Mouse (Mus musculus) heart, adult 2 months (tissue): ENCODE measurements around the gene Chrm4. TPM values are rescaled to one million over a fixed set of nuclear protein-coding genes. Genes with fewer than 3 reads are reported as not detected.
A peak's percentile ranks its signal among the peaks of the same experiment; 100 is the strongest.

Source experiments
- DNase-seq, 2 experiments: peaks; one replicate each; pipeline ENCODE4 v3.0.0; 2021
- H3K27ac ChIP-seq: fragments of 200-600 bp; 2 replicates; pipeline ENCODE4 v1.8.1; 2022
- H3K27me3 ChIP-seq: fragments of 200-500 bp; 2 replicates; pipeline ENCODE4 v1.6.1; 2012; ENCODE audit warnings: mild to moderate bottlenecking, low read length, inconsistent platforms, mixed read lengths; ENCODE audit not compliant: control insufficient read depth, insufficient read depth
- H3K36me3 ChIP-seq: fragments of 200-500 bp; 2 replicates; pipeline ENCODE4 v1.6.1; 2012; ENCODE audit warnings: low read length, inconsistent platforms; ENCODE audit not compliant: control insufficient read depth, insufficient read depth
- H3K4me1 ChIP-seq: fragments of 200-500 bp; 2 replicates; pipeline ENCODE4 v1.6.1; 2011; ENCODE audit warnings: low read length; ENCODE audit not compliant: control insufficient read depth, insufficient read depth
- H3K4me3 ChIP-seq: fragments of 200-600 bp; 2 replicates; pipeline ENCODE4 v1.8.1; 2022
- H3K79me2 ChIP-seq: fragments of 200-500 bp; replicated peaks from 2 replicates; pipeline ENCODE4 v1.6.1; 2012; ENCODE audit warnings: mild to moderate bottlenecking, inconsistent platforms, low read length, moderate library complexity, mixed read lengths; ENCODE audit not compliant: control insufficient read depth, insufficient read depth
- H3K9ac ChIP-seq: fragments of 200-500 bp; 2 replicates; pipeline ENCODE4 v1.6.1; 2012; ENCODE audit warnings: low read depth, mild to moderate bottlenecking, control low read depth, inconsistent platforms, low read length, mixed read lengths
- CTCF ChIP-seq: fragments of 200-600 bp; IDR thresholded peaks from 2 replicates; pipeline ENCODE4 v1.8.1; 2022; ENCODE audit warnings: antibody characterized with exemption, mild to moderate bottlenecking, moderate library complexity
- EP300 ChIP-seq: fragments of 200-500 bp; IDR thresholded peaks from 2 replicates; pipeline ENCODE4 v1.6.1; 2011; ENCODE audit warnings: low read depth, low read length, control low read depth; ENCODE audit not compliant: insufficient read depth
- POLR2A ChIP-seq: fragments of 200-500 bp; IDR thresholded peaks from 2 replicates; pipeline ENCODE4 v1.6.1; 2011; ENCODE audit warnings: mild to moderate bottlenecking, low read depth, low read length, control low read depth; ENCODE audit not compliant: insufficient read depth
- WGBS: fragments of 180-500 bp; shearing (Covaris S2); methylation state at CpG from one replicate; pipeline ENCODE4 v1.1.7; 2018; 5-methylcytosine and 5-hydroxymethylcytosine counted together
- intact Hi-C: fragments of 180-260 bp; cut with DNase I; formaldehyde crosslinking; loops from one replicate; pipeline ENCODE4 v1.15.1; 2025
- polyA plus RNA-seq: library from polyadenylated mRNA; depleted of rRNA; stranded (reverse); fragments of >200 nt; gene quantifications from 2 replicates; pipeline ENCODE4 v1.2.3, GENCODE M21; 2012
- total RNA-seq, 2 experiments: library from RNA; stranded (reverse); gene quantifications; 2 replicates each; pipeline ENCODE4 v1.2.3; 2021

Chrm4 gene
- total and polyA plus RNA-seq, 3 experiments: 0.14 TPM; not detected in 2

DNA sequence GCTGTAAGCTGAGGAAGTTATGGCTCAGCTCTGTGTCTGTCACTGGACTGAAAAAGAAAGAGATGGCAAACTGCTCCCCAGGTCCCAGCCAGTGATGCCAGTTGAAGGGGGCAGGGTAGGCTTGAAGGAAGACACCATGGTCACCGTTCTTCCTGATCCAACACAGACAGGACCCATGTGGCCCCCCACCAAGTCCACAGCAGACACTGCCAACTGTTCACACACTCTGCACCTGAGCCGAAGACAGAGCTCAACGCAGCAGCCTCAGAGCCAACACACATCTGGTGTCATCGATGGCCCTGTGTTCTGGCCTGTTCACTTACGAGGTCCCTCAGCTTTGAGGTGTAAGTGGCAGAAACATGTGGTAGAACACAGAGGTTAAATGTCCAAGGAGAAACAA is 33.4 kb downstream of the Chrm4 start:
- Histone ChIP-seq H3K4me1 (peaks cover 21% of the 10 kb centered on the region), H3K27ac (no peak overlapping the region), H3K27me3 (no peaks in the 10 kb centered on the region), H3K79me2 (peaks cover 18% of the 10 kb centered on the region), H3K9ac (no peak overlapping the region), H3K4me3 (no peak overlapping the region), H3K36me3 (no peaks in the 10 kb centered on the region)
- TF ChIP-seq POLR2A (no peak), CTCF (no peak), EP300 (no peak)
- 88% methylated on average over 5 of the region's 5 CpGs for WGBS
- intact Hi-C loops: no loop called here
- DNase-seq: no peak

DNA sequence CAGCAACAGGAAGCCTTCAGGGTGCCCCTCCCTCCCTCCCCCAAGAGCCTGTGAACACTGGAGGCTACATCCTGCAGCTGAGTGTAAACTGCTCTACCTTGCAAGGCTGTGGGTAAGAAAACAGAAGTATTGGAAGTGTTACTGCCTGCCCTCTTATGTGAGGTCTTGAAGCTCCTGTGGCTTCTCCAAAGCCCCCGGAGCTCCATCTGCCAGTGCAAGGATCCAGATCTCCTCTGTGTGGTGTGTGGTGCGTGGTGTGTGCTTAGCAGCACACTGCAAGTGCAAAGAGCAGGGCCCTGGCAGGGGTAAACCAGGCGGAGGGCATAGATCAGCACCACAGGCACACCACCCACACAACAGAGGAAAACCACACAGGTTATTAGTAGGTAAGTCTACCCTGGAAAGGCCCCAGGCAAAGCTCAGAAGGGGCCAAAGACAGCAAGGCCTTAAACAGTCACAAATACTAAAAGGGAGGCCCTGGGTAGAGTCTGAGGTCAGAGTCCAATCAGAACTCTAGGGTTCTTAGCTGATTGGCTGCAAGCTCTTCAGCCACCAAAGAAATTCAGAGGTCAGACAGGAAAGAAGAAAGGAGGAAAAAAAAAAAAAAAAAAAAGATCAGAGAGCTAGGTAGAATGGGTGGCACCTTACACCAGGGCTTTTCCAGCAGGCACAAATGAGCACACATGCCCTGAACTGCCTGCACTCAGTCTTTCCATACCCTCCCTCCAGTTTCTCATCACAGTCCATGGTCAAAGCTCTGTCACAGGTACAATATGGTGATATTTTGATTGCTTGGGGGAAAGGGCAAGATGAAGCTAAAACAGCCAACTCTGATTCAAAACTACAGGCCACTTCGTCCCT is 35.1 kb downstream of the Chrm4 start:
- 62% methylated on average over 4 of the region's 4 CpGs for WGBS
- H3K27ac ChIP-seq: peak overlapping the region; percentile 85
- intact Hi-C loops: loop anchor here (2.0 kb wide), 1 partner anchor 23 kb away; no protein-coding TSS in a partner anchor
- H3K4me1 ChIP-seq: peaks cover 22% of the 10 kb centered on the region
- DNase-seq: no peak
- peak overlapping the region; percentile 70 for H3K4me3 ChIP-seq
- H3K36me3 ChIP-seq: no peaks in the 10 kb centered on the region
- peak overlapping the region; percentile 95 for H3K9ac ChIP-seq
- TF ChIP-seq POLR2A (no peak), EP300 (no peak), CTCF (no peak)
- no peaks in the 10 kb centered on the region for H3K27me3 ChIP-seq
- H3K79me2 ChIP-seq: peaks cover 16% of the 10 kb centered on the region

DNA sequence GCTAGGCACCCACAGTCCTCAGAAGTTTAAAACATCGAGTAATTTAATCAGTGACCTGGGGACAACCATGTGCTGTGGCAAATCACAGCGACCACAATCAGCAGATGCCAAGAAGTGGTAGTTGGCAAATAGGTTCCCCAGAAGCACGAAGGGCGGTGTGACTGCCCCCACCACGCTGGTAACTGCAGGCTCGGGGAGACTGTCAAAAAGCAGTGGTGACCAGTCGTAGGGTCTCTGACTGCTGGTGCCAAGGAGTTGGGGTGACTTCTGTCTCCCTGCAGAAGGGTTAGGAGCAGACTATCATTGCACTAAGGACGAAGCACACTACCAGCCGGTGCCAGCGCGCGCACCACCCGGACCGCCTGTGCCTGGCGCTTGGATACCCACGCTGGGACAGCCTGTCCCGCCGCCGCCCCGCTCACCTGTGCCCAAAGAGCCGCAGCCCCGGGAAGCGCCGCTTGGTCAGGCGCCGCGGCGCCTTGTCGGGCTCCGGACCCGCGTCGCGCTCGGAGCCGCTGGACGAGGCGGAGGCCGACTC is 35.9 kb downstream of the Chrm4 start:
- peak overlapping the region; percentile 85 for H3K27ac ChIP-seq

DNA sequence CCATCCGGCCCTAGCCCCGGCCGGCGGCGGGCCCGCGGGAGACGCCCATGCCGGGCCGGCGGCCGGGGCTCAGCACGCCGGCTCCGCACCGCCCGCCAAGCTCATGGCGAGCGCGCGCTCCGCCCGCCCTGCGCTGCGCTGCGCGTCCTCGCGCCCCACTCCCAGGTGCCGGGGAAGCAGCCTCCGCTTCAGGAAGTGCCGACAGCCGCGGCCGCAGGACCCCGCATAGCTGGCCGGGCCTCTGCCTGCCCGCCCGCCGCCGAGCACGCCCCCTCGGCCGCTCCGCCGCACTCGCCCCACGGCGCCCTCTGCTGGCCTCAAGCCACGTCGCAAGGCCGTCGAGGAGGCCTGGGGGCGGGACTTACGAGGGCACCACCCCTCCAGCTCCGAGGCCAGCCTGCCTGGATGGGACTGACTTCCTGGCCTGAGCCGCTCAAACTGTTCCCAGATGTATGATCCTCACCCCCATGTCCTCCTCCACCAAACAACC is 36.4 kb downstream of the Chrm4 start:
- intact Hi-C loops: loop anchor here (1.0 to 2.0 kb wide), 2 partner anchors 19 to 21 kb away; no protein-coding TSS in a partner anchor
- peaks cover 13% of the 10 kb centered on the region for H3K79me2 ChIP-seq
- peak overlapping the region; percentile 70 for H3K4me3 ChIP-seq
- peak; percentile 98 to 99 for DNase-seq
- TF ChIP-seq EP300 (peak; percentile 68), POLR2A (peak; percentile 29; the same call in 1 of the 2 replicates), CTCF (peak; percentile 98)
- H3K9ac ChIP-seq: peak overlapping the region; percentile 95
- 1% methylated on average over 57 of the region's 57 CpGs for WGBS
- no peaks in the 10 kb centered on the region for H3K36me3 ChIP-seq
- no peaks in the 10 kb centered on the region for H3K27me3 ChIP-seq
- H3K4me1 ChIP-seq: peaks cover 28% of the 10 kb centered on the region
- peak overlapping the region; percentile 97 for H3K27ac ChIP-seq

More for the DNA sequence above, 35.9 kb downstream of the Chrm4 start:
- Histone ChIP-seq H3K9ac (peak overlapping the region; percentile 95), H3K4me1 (peaks cover 24% of the 10 kb centered on the region), H3K27me3 (no peaks in the 10 kb centered on the region), H3K79me2 (peaks cover 15% of the 10 kb centered on the region), H3K4me3 (peak overlapping the region; percentile 70), H3K36me3 (no peaks in the 10 kb centered on the region)
- intact Hi-C loops: loop anchor here (1.0 to 2.0 kb wide), 2 partner anchors 19 to 22 kb away; no protein-coding TSS in a partner anchor
- WGBS: under 1% methylated on average over 39 of the region's 39 CpGs
- DNase-seq: peak in 1 of 2 experiments; percentile 27
- no peak for TF ChIP-seq EP300
- no peak for TF ChIP-seq CTCF
- TF ChIP-seq POLR2A: no peak

DNA sequence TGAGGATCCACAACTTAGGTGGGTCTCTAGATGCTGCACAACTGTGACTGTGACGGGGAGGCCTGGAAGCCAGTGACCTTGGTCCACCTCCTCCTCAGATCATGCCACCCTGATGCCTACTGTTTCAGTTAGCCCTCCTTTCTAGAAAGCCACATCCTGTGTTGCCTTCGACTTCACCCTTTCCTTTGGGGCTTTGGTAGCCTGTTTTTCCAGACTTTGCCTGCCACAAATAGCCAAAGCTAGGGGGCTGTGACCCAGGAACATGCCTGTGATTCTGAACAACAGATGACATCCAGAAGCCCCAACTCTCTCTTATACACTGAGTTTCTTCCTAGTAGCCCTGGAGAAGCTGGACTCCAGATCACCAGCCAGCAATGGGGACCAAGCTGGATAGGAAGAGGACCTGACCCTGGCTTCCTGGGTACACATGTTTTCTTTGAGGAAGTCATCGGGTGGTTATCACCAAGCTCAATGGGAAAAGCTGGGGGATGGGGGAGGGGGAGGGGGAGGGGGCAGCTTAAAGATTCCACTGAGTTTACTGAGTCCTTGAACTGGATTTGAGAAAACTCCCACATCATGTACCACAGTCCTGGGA is 37.7 kb downstream of the Chrm4 start:
- WGBS: 46% methylated on average over 3 of the region's 3 CpGs
- H3K4me1 ChIP-seq: peaks cover 19% of the 10 kb centered on the region

More for the DNA sequence above, 37.7 kb downstream of the Chrm4 start:
- Histone ChIP-seq H3K9ac (no peak overlapping the region), H3K27ac (peak overlapping the region; percentile 97), H3K79me2 (peaks cover 9% of the 10 kb centered on the region), H3K27me3 (no peaks in the 10 kb centered on the region), H3K36me3 (no peaks in the 10 kb centered on the region), H3K4me3 (peak overlapping the region; percentile 75)
- TF ChIP-seq POLR2A (no peak), EP300 (no peak), CTCF (no peak)
- no peak for DNase-seq
- intact Hi-C loops: no loop called here
